Mouse (Mus musculus): ENCODE measurements around the gene Gm20388. TPM values are rescaled to one million over a fixed set of nuclear protein-coding genes. Genes with fewer than 3 reads are reported as not detected.

Gene Gm20388
- total RNA-seq, 2 experiments from 2014 or later: 4.0 TPM; not detected in 1

DNA sequence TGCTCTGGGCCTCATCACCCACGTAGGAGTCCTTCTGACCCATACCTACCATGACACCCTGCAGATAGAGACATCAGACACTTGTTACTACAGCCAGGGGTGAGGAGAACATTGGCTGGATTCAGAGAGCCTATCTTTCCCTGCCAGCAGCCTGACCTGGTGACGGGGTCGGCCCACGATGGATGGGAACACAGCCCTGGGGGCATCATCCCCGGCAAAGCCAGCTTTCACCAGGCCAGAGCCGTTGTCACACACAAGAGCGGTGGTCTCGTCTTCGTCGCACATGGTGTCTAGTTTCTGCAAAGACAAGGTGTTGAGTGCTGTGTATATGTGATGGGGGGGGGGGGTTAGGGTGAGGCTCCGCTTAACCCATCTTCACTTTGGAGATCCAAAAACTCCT is 3982.8 kb downstream of the Gm20388 start:
- DNase-seq: no peak

- no peak for DNase-seq
These were observed 3984.0 kb downstream of the Gm20388 start, which contains the start of gene Acta1 for GRCm38 (mm10) chr8:123894502-123895097. TSS of gene Acta1 (minus strand) at chr8:123894751.

DNA sequence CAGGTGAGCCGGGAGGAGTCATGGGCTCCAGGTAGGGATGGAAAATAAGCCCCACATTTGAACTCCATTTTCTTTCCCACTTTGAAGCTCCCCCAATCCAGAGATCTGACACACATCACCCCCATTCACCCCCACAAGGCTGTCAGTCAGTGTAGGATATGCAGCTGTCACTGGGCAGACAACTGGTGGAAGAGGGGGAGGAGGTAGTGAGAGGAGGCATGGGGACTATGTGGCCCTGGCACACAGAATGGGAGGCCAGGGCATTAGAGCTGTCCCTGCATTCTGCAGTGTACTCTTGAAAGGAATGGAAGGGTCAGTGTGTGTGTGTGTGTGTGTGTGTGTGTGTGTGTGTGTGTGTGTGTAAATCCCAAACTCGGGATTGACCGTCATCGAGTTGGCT is 3984.6 kb downstream of the Gm20388 start:
- DNase-seq: no peak

GRCm38 (mm10) chr8:123895680-123896365 is 3985.2 kb downstream of the Gm20388 start:
- DNase-seq: no peak

DNA sequence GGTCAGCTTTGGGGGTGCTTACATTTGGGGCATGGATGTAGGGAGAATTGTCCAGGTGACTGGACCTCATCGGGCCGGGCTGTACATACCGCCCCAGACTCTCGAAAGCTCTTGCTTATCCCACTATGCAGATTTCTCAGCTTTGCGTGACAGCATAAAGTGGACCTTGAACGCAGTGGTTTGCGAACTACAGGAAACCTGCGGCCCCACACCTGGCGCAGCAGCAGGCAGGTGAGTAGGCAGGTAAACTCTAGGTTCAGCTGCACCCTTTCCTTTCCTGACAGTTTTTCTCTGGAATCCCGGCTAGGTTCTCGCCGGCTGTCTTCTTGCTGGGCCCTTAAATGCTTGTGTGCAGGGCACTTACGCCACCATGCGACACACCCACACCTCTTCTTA is 3985.7 kb downstream of the Gm20388 start:
- no peak for DNase-seq

- no peak for DNase-seq
These were observed 3986.1 kb downstream of the Gm20388 start for GRCm38 (mm10) chr8:123896774-123897173.

DNA sequence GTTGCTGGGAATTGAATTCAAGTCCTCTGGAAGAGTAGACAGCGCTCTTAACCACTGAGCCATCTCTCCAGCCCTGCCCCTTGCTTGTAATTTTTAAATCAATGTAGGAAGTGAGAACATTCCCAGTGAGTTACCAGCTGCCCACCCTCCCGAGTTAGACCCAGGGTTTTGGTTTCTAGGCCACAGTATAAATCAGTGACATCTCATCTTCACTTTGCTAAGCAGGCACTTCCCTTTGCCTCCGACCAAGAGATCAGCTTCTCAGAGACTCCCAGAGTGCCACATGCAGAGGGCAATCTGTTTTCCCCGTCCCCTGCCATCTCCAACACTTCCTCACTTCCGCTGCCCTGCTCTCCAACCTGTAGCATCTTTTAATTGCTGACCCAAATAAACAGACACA is 3987.9 kb downstream of the Gm20388 start:
- no peak for DNase-seq

DNA sequence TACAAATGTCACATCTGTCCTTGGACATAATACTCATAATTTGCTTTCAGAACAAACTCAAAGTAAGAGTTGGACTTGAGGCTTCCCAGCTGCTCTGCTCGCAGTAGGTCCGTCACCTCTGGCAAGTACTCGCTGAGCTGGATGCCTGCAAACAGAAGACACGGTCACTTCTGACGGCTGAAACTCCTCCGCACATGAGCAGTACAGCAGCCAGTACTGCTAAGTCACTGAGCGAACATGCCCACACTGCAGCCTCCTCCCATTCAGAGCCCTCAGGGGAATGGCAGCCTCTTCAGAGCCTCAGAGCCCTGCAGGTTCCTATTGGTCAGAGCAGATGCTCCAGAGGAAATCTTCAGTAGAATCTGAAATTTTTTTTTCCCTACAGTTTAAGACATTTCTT is 3988.7 kb downstream of the Gm20388 start:
- no peak for DNase-seq

DNA sequence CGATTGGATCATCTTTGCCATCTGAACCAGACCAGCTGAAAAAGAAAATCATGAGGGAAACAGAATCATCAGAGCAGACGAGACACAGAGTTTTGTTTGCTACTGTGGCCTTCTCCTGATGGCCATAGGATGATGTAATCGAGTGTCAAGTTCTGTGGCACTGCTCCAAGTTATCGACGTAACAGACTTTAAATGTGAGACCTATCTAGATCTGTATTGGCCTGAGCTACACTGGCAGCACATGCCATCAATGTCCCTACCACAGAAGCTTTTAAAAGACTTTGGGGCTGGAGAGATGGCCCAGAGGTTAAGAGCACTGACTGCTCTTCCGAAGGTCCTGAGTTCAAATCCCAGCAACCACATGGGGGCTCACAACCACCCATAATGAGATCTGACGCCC is 3992.0 kb downstream of the Gm20388 start:
- no peak for DNase-seq

DNA sequence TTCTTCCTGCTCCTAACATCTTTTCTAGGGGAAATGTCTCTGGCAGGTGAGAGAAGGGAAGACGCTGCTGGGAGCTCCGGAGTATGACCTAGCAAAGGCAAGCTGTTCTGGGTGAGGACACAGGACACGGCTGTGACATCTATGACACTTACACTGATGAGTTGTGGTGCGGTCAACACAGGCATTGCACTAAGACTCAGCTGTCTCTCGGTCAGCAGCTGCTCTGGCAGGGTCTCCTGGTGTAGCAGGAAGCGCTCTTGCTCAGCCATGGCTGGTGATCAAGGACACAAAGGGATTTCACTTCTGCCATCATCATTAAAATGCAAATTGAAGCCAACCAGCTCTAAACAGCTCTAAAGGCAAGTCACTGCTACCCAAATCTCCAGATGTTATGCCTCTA is 3997.0 kb downstream of the Gm20388 start:
- no peak for DNase-seq

DNA sequence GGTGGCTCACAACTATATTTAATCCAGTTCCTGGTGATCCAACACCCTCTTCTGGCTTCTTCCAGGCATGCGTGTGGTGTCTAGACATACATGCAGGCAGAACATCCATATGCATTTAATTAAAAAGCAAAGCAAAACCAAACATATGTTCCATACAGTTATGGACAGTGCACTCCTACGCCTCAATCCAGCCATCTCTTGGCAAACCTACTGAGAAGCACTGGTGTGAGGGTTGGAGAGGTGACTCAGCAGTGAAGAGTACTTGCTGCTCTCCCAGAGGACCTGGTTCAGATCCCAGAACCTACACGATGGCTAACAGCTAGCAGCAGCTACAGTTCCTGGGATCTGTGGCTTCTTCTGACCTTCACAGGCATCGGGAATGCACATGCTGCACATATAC is 4001.6 kb downstream of the Gm20388 start:
- DNase-seq: no peak

DNA sequence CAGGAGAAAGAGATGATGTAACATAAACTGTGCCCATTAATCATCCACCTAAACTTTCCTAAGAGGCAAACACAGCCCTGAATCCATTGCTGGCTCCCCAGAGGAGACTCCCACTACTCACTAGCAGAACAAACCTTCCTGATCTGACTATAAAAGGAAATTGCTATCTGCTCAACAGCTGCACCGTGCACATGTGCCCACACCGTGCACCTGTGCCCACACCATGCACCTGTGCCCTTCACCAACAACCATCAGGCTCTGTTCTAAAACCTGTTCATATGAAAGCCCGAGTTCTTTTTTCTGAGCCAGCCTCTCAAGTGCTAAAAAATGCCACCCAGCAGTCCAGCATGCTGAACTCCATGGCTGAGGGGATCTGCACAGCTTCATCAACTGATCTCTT is 4004.0 kb downstream of the Gm20388 start:
- DNase-seq: no peak

- peak; percentile 72 to 87 for DNase-seq
These were observed 4014.1 kb downstream of the Gm20388 start for GRCm38 (mm10) chr8:123924719-123925118.

- DNase-seq: no peak
These were observed 4015.0 kb downstream of the Gm20388 start for GRCm38 (mm10) chr8:123925671-123926070.

DNA sequence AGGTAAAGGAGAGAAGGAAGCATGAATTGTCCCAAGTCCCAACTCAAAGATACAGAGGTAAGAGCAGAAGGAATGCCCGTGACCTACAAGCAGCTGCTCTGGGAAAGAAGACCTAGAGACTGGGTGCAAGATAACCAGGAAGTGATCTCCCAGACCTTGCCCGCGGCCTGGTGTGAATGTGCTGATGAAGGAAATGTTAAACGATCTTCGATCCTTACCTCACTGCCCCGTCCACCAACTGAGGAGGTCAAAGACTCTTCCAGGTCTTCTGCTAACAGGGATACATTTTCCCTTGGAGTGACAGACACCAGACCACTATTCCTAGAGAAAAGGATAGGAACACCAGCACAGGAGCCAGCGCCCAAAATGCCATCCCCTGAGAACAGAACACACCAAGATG is 4018.4 kb downstream of the Gm20388 start:
- DNase-seq: no peak

GRCm38 (mm10) chr8:123948942-123949685 is 4038.5 kb downstream of the Gm20388 start, which contains the start of gene Nup133:
TSS of gene Nup133 (minus strand) at chr8:123949265.
- DNase-seq: peak; percentile 98 to 100

GRCm38 (mm10) chr8:123949686-123949986 is 4039.0 kb downstream of the Gm20388 start:
- no peak for DNase-seq

GRCm38 (mm10) chr8:123950077-123950802 is 4039.6 kb downstream of the Gm20388 start:
- DNase-seq: peak; percentile 51 to 75

GRCm38 (mm10) chr8:123953686-123954085 is 4043.0 kb downstream of the Gm20388 start:
- no peak for DNase-seq

- DNase-seq: no peak
These were observed 4043.6 kb downstream of the Gm20388 start for GRCm38 (mm10) chr8:123954246-123954645.

GRCm38 (mm10) chr8:123958130-123958529 is 4047.5 kb downstream of the Gm20388 start:
- peak; percentile 18 to 52 for DNase-seq

- no peak for DNase-seq
These were observed 4048.8 kb downstream of the Gm20388 start for GRCm38 (mm10) chr8:123959473-123959872.

DNA sequence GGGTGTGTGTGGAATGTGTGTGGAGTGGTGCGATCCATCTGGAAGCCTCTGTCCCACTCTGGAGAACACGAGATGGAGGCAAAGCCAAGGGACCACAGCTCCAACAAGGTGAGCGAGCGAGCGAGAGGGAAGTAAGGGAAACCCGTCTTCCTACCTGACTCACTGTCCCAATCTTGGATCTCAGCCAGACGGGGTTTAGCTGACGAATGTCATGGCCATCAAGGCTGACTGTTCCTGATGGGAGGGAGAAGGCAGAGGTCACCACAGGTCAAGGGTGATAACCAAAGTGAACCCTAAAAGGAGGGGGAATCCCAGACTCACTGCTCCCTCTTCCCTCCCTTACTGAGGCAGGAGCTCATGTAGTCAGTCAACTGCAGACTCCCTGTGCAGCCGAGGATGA is 4049.4 kb downstream of the Gm20388 start:
- DNase-seq: no peak
